Mouse (Mus musculus) forebrain, embryonic 14.5 days (tissue): ENCODE measurements around the gene Naaladl1. TPM values are rescaled to one million over a fixed set of nuclear protein-coding genes. Genes with fewer than 3 reads are reported as not detected.

Source experiments
- ATAC-seq: fragments of 200-750 bp; cut with Nextera tagmentation; 2 replicates; pipeline ENCODE4 v1.8.0; 2017; ENCODE audit warnings: mild to moderate bottlenecking, moderate library complexity
- DNase-seq: peaks from one replicate; pipeline ENCODE4 v3.0.0-alpha.2; 2015; ENCODE audit warnings: low spot score
- H3K27ac ChIP-seq: fragments of 300-500 bp; sonication (generic); 2 replicates; pipeline ENCODE4 v1.5.1; 2014; ENCODE audit warnings: low read depth, mild to moderate bottlenecking, control low read depth, low read length, moderate library complexity
- H3K27me3 ChIP-seq: fragments of 300-500 bp; sonication (generic); replicated peaks from 2 replicates; pipeline ENCODE4 v1.6.1; 2014; ENCODE audit warnings: low read length, control low read depth, mixed read lengths; ENCODE audit not compliant: control insufficient read depth, insufficient read depth
- H3K36me3 ChIP-seq: fragments of 300-500 bp; sonication (generic); 2 replicates; pipeline ENCODE4 v1.6.1; 2014; ENCODE audit warnings: low read length, control low read depth; ENCODE audit not compliant: control insufficient read depth, insufficient read depth
- H3K4me1 ChIP-seq: fragments of 300-500 bp; sonication (generic); 2 replicates; pipeline ENCODE4 v1.6.1; 2014; ENCODE audit warnings: antibody characterized with exemption, low read length, control low read depth; ENCODE audit not compliant: control insufficient read depth, insufficient read depth
- H3K4me2 ChIP-seq: fragments of 300-500 bp; sonication (generic); 2 replicates; pipeline ENCODE4 v1.6.1; 2014; ENCODE audit warnings: mild to moderate bottlenecking, control low read depth, low read length
- H3K4me3 ChIP-seq: fragments of 300-500 bp; sonication (generic); 2 replicates; pipeline ENCODE4 v1.5.1; 2014; ENCODE audit warnings: low read depth, low read length, control low read depth
- H3K9ac ChIP-seq: fragments of 300-500 bp; sonication (generic); 2 replicates; pipeline ENCODE4 v1.6.1; 2014; ENCODE audit warnings: mild to moderate bottlenecking, low read length, control low read depth, moderate library complexity
- H3K9me3 ChIP-seq: fragments of 300-500 bp; sonication (generic); replicated peaks from 2 replicates; pipeline ENCODE4 v1.6.1; 2016; ENCODE audit warnings: low read length, control low read depth, mixed read lengths; ENCODE audit not compliant: control insufficient read depth
- WGBS: fragments of 180-500 bp; shearing (Covaris S2); extraction: QIAGEN DNeasy Blood & Tissue Kit; methylation state at CpG from one replicate; pipeline ENCODE4 v1.1.7; 2014; 5-methylcytosine and 5-hydroxymethylcytosine counted together
- polyA plus RNA-seq: library from polyadenylated mRNA; unstranded; fragments of >200 nt; fragmentation: Nextera tagmentation; extraction: Ambion mirVana; gene quantifications from 2 replicates; pipeline ENCODE4 v1.2.1, GENCODE M21; 2014

Naaladl1 gene
- polyA plus RNA-seq, 1 experiment from 2014 or later: 0.36 TPM

GRCm38 (mm10) chr19:6097847-6098246, 7.7 kb upstream of the Naaladl1 start:
- WGBS: 89% methylated on average over 3 of the region's 3 CpGs
- no peaks in the 10 kb centered on the region for H3K4me1 ChIP-seq
- ATAC-seq: no peak
- H3K4me3 ChIP-seq: no peak overlapping the region
- no peaks in the 10 kb centered on the region for H3K9me3 ChIP-seq
- no peak overlapping the region for H3K27ac ChIP-seq
- H3K27me3 ChIP-seq: no peaks in the 10 kb centered on the region
- DNase-seq: no peak
- peaks cover 15% of the 10 kb centered on the region; the same call in 1 of the 2 replicates for H3K36me3 ChIP-seq
- H3K4me2 ChIP-seq: no peak overlapping the region
- H3K9ac ChIP-seq: no peak overlapping the region

GRCm38 (mm10) chr19:6101186-6101585, 4.4 kb upstream of the Naaladl1 start:
- DNase-seq: no peak
- no peaks in the 10 kb centered on the region for H3K27me3 ChIP-seq
- H3K9me3 ChIP-seq: no peaks in the 10 kb centered on the region
- H3K4me3 ChIP-seq: no peak overlapping the region
- ATAC-seq: no peak
- 84% methylated on average over 6 of the region's 6 CpGs for WGBS
- no peaks in the 10 kb centered on the region for H3K36me3 ChIP-seq
- no peaks in the 10 kb centered on the region for H3K4me1 ChIP-seq
- no peak overlapping the region for H3K4me2 ChIP-seq
- H3K9ac ChIP-seq: no peak overlapping the region
- no peak overlapping the region for H3K27ac ChIP-seq

GRCm38 (mm10) chr19:6102169-6102853, 3.3 kb upstream of the Naaladl1 start:
- no peaks in the 10 kb centered on the region for H3K4me1 ChIP-seq
- H3K9ac ChIP-seq: no peak overlapping the region
- no peak overlapping the region for H3K27ac ChIP-seq
- H3K36me3 ChIP-seq: no peaks in the 10 kb centered on the region
- no peak for DNase-seq
- H3K27me3 ChIP-seq: no peaks in the 10 kb centered on the region
- WGBS: 79% methylated on average over 6 of the region's 6 CpGs
- no peaks in the 10 kb centered on the region for H3K9me3 ChIP-seq
- no peak for ATAC-seq
- no peak overlapping the region for H3K4me2 ChIP-seq
- no peak overlapping the region for H3K4me3 ChIP-seq

GRCm38 (mm10) chr19:6104476-6104875, 1.1 kb upstream of the Naaladl1 start:
- 89% methylated on average over 4 of the region's 4 CpGs for WGBS
- no peak overlapping the region for H3K4me2 ChIP-seq
- no peaks in the 10 kb centered on the region for H3K27me3 ChIP-seq
- H3K4me1 ChIP-seq: no peaks in the 10 kb centered on the region
- ATAC-seq (no peak), DNase-seq (no peak)
- no peak overlapping the region for H3K9ac ChIP-seq
- H3K9me3 ChIP-seq: no peaks in the 10 kb centered on the region
- no peaks in the 10 kb centered on the region for H3K36me3 ChIP-seq
- H3K27ac ChIP-seq: no peak overlapping the region
- H3K4me3 ChIP-seq: no peak overlapping the region

GRCm38 (mm10) chr19:6113116-6113515, 7.5 kb downstream of the Naaladl1 start:
- peaks cover 9% of the 10 kb centered on the region for H3K4me1 ChIP-seq
- no peaks in the 10 kb centered on the region for H3K9me3 ChIP-seq
- 68% methylated on average over 6 of the region's 6 CpGs for WGBS
- ATAC-seq (no peak), DNase-seq (no peak)
- no peaks in the 10 kb centered on the region for H3K27me3 ChIP-seq
- H3K9ac ChIP-seq: no peak overlapping the region
- no peak overlapping the region for H3K27ac ChIP-seq
- no peak overlapping the region for H3K4me2 ChIP-seq
- peaks cover 40% of the 10 kb centered on the region for H3K36me3 ChIP-seq
- no peak overlapping the region for H3K4me3 ChIP-seq

GRCm38 (mm10) chr19:6116113-6116850, 10.7 kb downstream of the Naaladl1 start:
- peak overlapping the region; percentile 86 for H3K4me2 ChIP-seq
- no peak overlapping the region for H3K4me3 ChIP-seq
- no peaks in the 10 kb centered on the region for H3K9me3 ChIP-seq
- 91% methylated on average over 15 of the region's 15 CpGs for WGBS
- peaks cover 13% of the 10 kb centered on the region for H3K4me1 ChIP-seq
- no peaks in the 10 kb centered on the region for H3K27me3 ChIP-seq
- peaks cover 40% of the 10 kb centered on the region for H3K36me3 ChIP-seq
- no peak overlapping the region for H3K27ac ChIP-seq
- DNase-seq (no peak), ATAC-seq (no peak)
- peak overlapping the region; percentile 35 for H3K9ac ChIP-seq

- no peak for DNase-seq
- Histone ChIP-seq H3K9ac (peak overlapping the region; percentile 86), H3K4me3 (peak overlapping the region; percentile 81), H3K9me3 (no peaks in the 10 kb centered on the region), H3K4me1 (peaks cover 13% of the 10 kb centered on the region), H3K27ac (peak overlapping the region; percentile 90), H3K36me3 (peaks cover 37% of the 10 kb centered on the region), H3K4me2 (peak overlapping the region; percentile 86), H3K27me3 (no peaks in the 10 kb centered on the region)
- WGBS: 6% methylated on average over 32 of the region's 32 CpGs
- ATAC-seq: no peak
Observed at GRCm38 (mm10) chr19:6117346-6117985, 11.9 kb downstream of the Naaladl1 start.

GRCm38 (mm10) chr19:6117986-6118676, 12.5 kb downstream of the Naaladl1 start, which contains the start of gene Sac3d1:
TSS of gene Sac3d1 (minus strand) at chr19:6118650.
- peak; percentile 92 for ATAC-seq
- H3K36me3 ChIP-seq: peaks cover 31% of the 10 kb centered on the region
- under 1% methylated on average over 73 of the region's 77 CpGs for WGBS

More at GRCm38 (mm10) chr19:6117986-6118676, 12.5 kb downstream of the Naaladl1 start, which contains the start of gene Sac3d1:
- Histone ChIP-seq H3K9me3 (no peaks in the 10 kb centered on the region), H3K27me3 (no peaks in the 10 kb centered on the region), H3K4me3 (peak within 1 kb of the TSS; percentile 81), H3K4me1 (peaks cover 13% of the 10 kb centered on the region), H3K27ac (peak within 1 kb of the TSS; percentile 90), H3K9ac (peak within 1 kb of the TSS; percentile 86), H3K4me2 (peak within 1 kb of the TSS; percentile 86)
- DNase-seq: peak; percentile 98
